Mouse (Mus musculus) lung, postnatal 14 days (tissue): Measurements from ENCODE around the gene Ryk.

Source experiments
- DNase-seq: peaks from one replicate; pipeline ENCODE4 v3.0.0; 2021

Gene Ryk

DNA sequence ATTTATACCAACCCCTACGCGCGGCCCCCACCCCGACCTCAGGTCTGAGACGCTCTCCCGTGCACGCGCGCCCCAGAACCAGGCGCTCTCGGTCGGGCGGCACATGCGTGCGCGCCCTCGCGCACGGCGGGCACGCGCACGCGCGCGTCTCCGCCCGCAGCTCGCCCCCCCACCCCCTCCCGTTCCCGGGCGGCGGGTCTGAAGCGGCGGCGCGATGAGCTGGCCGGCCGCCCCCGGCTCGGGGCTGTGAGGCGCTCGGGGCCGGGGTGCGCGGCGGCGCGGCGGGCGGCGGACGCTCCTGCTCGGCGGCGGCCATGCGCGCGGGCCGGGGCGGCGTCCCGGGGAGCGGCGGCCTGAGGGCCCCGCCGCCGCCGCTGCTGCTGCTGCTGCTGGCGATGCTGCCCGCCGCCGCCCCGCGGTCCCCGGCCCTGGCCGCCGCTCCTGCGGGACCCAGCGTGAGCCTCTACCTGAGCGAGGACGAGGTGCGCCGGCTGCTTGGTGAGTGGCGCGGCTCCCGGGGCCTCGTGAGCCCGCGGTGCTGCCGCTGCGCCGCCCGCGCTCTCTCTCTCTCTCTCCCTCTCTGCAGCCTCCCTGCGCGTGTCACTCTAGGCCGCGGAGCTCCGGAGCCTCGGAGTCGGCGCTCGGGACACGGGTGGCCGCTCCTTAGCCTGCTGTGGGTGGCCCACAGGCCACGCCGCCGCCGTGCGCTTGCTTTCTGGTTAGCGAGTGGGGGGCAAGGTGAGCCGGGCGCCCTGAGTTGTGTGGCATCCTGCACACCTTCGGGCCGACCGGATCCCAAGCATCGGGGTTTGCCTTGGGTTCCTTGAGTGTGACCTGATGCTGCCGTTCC is at the start of gene Ryk:
Gene Ryk (plus strand): TSS at position 176 of the 850 bp plus-strand sequence.
- peak; percentile 73 for DNase-seq

DNA sequence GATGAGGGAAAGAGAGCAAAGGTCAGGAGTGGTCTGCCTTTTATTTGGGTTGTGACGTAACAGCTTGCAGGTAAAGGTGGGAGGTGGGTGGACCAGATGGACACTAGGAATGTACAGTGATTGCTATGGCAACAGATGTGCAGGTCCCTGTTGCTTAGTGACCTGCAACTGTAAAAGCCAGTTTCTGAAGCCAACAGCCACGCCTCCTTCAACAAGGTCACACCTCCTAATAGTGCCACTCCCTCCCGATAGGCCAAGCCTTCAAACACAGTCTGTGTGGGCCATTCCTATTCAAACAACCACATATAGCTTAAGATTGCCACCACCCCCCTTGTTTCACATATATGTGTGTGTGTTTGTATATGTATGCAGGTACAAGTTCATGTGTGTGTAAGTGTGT is 45.2 kb upstream of the Ryk start:
- DNase-seq, result no peak

DNA sequence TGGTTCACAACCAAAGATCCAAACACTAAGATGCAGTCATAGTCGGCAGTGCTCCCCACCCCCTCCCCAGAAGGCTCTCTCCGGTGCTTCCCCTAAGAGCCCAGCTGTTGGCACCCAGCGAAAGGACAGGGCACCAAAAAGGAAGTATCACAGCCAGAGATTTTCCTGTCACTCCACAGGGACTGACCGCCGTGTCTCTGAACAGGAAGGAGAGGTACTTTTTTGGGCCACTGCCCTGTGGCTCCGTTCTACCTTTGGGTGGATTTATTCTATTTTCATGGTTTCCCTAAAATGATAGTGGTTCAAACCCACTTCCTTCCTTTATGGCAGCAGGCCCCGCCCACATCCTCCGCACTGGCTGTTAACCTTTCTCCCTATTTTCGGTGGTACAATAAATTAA is 42.9 kb upstream of the Ryk start:
- no peak for DNase-seq

DNA sequence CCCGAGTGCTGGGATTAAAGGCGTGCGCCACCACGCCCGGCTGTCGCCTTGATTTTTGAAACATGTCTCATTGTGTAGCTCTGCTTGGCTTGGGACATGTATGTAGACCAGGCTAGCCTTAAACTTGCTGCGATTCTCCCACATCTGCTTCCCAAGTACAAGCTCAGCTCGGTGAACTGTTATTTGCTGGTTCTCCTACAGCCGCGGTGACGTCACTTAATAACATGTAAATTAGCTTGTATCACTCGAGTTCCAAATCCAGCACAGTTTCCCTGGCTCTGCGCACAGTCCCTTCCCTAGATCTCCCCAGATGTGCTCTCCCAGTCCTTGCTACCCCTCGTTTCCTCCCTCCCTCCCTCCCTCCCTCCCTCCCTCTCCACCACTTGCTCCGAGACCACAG is 41.9 kb upstream of the Ryk start:
- no peak for DNase-seq

DNA sequence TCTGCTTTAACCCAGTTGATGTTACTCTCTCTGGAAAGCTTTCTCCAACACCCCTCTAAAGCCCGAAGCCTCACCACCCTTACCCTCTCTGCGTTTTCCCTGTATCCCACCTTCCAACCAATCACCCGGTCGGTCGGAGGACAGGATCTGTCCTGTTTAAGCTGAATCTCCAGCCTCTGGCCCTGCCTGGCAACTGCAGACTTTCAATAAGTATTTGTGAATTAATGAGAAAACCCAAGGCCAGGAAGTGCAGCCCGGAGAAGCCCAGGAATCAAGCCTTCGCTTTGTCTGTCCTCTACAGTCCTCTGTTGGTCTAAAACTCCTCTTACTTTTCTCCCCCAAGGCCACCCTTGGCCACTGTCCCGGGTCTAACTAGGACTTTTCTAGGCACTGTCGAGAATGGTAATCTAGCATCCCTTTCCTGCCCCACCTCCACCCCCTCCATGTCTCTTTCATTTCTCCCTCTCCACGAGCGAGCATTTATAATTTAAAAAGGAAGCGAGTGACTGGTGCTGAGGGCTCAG is 41.4 kb upstream of the Ryk start:
- DNase-seq, result no peak

DNA sequence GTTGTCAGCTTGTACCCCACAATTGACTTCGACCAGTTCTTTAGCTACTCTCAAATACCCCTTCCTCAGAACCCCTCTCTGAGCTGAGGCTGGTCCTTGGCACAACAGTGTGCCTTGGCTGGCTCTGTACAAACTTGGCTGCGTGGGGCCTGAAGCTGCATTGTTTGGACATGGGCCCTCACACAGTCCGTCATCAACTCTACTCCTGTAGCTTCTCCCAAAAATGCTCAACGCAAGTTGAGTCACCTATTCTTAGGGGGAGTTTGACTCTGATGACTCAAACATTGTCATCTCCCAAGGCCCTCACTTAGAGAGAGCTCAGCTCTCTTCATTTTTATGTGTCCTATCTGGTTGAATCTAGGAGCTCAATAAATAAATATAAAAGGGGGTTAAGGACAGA is 36.3 kb upstream of the Ryk start:
- no peak for DNase-seq

DNA sequence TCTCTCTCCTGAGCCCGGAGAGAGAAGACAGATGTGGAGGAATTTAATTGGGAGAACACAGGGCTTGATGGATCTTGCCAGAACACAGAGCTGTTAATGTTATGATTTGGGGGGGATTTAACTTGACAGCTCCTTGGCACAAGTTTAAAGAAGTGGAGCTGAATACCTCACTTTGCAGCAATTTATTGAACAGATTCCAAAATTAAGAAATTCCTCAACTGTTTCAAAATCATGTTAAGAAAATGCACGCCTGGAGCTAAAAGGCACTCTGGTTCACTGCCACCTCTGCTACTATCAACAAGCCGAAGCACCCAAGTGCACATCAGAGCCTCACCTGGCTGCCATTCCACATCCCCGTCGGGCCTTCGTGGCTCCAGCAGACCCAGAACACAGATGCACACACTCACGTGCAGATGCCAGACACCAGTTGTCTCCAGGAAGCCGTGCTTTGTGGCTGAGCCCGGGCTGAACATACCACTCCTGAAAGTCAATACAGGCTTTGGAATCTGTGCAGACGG is 28.6 kb upstream of the Ryk start:
- no peak for DNase-seq

DNA sequence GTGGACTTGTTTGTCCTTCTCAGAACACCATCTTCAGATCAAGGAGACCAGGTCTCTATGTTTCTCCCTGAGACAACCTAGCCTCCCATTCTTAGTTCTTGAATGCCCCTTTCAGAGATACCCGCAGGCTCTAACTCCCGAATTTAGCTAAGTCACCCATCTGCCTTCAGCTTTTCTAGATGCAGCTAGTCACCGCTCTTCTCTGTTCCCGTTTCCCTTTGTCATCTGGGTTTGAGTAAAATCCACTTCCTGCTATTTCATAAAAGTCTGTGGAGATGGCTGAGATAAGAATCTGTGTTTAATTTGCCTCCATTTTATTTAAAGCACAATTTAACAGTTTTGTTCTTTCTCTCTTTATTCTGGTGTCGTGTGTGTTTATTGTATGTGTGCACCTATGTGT is 23.5 kb upstream of the Ryk start:
- no peak for DNase-seq

DNA sequence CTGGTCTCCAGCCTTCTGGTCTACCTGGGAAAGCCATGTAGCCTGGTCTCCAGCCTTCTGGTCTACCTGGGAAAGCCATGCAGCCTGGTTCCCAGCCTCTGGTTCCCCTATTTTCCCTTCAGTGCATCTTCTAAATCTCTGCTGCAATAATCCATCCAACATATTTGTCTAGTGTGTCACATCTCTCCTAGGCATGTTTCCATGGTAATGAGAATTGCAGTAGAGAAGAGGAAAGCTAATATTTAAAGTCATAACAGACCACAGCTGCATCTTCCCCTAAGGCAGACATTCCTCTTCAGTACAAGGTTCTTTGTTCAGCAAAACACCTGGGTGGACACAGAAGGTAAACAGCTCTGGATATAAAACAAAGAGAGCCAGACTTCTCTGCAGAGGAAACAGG is 16.5 kb upstream of the Ryk start:
- DNase-seq, result no peak

DNA sequence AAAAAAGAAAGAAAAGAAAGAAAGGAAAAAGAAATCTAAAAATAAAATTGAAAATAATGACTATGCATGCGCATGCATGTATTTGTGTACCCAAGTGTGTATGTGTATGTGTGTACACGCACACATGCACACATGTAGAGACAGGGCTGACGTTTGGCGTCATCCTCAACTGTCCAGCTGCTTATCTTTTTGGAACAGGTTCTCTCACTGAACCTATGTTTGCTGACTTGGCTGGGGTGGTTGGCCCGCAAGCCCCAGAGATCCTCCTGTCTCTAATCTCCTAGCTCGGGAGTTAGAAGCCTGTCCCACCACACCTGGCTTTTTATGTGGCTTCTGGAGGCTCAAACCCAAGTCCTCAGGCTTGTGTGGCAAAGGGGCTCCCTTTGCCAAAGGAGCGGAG is 6.1 kb upstream of the Ryk start:
- DNase-seq, result no peak

DNA sequence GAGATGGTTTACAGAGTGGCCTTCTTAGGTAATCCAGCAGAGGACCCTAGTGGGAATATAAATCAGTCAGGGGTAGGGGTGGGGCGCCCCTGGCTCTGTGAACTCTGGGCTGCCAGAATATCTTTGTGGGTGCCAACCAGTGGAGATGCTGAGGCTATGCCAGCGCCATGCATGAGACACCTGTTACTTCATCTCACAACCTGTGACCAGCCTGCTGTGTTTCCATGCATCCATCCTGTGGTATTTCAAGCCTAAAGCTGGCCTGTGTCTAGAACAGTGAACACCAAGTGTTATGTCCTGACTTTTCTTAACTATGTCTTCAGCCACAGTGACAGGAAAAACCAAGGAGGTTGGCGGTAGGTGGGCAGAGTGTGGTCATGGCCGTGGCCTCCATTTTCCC is 3.2 kb upstream of the Ryk start:
- no peak for DNase-seq

DNA sequence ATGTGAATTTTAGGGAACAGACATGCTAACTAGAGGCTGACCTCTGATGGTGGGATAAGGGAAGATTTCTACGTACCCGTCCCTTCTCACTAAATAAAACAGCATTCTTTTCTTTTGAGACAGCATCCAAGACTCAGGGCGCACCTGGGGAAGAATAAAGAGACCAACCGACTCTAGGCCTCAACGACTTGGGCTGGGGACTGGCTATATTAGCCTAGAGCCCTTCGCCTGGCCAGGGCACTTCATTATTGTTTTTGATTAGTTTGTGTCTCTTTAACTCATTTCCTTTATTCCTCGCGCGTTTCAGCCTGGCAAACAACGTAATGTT is 339 bp upstream of the Ryk start:
- no peak for DNase-seq

DNA sequence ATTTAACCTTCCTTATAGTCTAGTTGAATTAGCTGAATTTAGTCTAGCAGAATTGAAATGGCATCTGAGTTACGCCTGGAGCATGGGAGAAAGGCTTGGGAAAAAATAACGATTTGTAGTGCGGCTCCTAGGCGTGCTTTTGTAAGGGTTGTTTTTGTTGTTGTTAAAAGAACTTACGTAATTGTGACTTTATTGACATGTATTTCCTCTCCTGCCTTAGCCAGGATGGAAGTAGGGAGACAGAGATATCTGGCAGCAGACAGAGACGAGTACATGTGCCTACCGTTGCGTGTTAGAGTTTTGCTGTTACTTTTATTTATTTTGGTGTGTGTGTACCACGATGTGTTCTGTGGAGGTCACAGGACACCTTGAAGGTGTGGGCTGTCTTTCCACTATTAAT is 1.6 kb downstream of the Ryk start:
- no peak for DNase-seq

DNA sequence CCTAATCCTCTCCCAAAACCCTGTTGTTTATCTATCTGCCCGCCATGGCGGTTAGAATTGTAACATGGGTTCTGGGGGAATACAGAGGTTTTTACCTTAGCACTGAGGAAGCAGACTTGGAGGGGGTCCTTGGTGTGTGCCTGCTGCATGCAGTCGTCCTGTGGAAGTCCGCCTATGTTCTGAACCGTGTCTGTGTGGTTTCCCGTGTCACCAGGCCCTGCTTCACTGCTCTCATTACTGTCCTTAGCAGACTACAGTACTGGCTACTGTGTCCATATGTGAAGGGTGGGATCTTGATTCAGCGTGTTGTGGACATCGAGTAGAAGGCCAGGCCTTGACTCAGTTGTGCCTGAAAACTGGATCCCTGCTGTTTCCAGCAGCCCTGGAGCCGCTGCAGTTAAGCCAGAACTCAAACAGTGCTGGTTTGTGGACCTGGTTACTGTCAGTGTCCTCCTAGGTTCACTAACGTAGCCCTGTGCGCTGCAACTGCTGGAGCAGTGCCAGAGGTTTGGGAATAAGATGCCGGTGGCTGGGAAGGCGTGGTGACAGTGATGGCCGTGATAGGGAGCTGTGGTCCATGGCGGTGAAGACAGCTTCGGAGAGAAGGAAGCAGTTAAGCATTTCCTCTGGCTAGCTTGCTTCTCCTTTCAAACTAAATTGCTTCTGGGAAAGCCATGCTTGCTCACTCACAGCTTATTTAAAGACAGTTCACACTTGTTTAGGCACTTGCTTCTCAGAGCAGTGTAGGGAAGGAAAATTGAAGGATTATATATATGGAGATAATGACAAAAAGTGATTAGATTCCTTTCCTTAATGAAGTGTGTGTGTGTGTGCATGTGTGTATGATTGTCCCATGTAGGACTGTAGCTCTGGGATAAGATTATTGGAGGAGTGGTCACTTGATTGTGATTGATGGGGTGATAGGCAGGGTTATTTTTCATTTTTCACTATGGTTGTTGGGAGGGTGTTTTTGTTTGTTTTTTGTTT is 6.4 kb downstream of the Ryk start:
- peak; percentile 62 for DNase-seq

DNA sequence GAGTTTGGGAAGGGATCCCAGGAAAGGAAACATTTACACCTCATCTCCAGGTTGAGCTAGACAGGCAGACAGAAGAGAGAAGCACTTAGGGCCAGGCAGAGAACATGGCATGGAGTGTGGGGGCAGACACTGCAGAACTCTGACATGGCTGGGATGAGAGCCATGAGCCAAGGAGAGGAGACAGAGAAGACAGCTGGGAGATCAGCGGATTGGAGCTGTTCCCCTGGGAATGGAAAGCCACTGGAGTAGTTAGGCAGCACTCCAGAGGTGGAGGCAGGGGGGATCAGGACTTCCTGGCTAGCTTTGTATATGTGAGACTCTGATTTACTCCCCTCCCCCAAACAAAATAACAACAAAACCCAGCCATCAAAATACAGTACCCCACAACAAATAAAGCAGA is 7.1 kb downstream of the Ryk start:
- DNase-seq, result peak; percentile 49

DNA sequence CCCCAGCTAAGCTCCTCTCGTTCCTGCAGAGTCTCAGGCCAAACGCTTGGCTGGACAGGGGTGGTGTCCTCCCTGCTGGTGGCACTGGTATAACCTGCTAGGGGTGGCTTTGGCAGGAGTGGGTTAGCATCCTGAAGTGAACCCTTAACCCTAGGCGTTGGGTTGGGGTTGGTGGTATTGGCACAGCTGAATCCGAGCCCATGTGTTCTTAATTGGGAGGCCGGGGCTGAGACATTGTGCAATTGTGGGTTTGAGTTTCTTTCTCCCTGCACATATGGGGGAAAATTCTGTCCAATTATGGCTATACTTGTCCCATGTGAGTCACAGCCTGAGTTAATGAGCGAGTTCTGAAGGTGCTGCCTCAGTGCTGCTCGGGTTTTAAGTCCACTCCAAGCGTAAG is 7.8 kb downstream of the Ryk start:
- DNase-seq, result no peak

DNA sequence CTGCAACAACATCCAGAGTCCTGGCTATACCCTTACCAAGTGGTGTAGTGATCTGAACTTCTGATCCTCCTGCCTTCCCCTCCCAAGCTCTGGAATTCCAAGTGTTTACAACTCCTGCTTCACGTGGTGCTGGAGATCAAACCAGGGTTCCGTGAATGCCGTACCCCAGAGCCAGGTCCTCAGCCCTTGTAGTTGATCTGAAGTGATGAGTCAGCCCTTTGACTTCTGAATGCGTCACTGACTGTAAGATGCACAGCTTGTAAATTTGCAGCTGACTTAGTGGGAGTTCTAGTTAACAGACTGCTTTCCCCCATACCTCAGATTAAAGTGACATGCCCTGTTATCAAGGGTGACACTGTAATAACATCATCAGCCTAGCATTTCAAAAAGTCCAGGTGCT is 8.9 kb downstream of the Ryk start:
- DNase-seq, result peak; percentile 12

DNA sequence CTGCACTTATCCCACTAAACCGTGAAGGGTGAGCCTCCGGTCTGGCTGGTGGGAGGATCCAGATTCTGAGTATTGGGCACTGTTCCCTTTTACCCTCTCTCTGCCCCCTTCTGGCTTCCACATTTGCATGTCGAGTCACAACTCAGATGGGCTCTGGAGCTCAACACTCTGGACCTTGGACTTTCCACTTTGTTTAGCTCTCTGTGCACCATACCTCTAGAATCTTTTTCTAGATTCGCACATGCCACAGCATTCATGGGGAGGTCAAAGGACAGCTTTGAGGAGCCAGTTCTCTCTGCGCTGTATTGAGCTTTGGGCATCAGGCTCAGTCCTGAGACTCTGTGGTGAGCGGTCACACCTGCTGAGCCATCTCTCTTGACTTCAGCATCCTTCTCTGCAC is 11.1 kb downstream of the Ryk start:
- no peak for DNase-seq

DNA sequence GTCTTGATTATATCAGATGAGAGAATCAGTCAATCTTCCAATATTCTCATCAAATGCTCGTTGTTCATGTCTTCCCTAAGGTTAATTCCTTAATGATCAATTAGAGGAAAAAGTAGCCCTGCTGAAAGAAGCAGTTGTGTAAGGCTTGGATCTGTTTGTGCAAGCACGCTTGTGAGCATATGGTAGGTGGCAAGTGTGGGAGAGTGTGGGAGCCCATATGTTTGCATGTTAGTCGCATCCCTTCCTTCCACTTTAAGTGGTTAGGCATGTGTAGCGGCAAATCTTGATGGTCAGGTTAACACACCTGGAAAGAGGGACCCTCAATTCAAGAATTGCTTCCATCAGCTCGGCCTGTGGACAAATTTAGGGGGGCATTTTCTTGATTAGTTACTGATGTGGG is 11.6 kb downstream of the Ryk start:
- DNase-seq, result no peak

DNA sequence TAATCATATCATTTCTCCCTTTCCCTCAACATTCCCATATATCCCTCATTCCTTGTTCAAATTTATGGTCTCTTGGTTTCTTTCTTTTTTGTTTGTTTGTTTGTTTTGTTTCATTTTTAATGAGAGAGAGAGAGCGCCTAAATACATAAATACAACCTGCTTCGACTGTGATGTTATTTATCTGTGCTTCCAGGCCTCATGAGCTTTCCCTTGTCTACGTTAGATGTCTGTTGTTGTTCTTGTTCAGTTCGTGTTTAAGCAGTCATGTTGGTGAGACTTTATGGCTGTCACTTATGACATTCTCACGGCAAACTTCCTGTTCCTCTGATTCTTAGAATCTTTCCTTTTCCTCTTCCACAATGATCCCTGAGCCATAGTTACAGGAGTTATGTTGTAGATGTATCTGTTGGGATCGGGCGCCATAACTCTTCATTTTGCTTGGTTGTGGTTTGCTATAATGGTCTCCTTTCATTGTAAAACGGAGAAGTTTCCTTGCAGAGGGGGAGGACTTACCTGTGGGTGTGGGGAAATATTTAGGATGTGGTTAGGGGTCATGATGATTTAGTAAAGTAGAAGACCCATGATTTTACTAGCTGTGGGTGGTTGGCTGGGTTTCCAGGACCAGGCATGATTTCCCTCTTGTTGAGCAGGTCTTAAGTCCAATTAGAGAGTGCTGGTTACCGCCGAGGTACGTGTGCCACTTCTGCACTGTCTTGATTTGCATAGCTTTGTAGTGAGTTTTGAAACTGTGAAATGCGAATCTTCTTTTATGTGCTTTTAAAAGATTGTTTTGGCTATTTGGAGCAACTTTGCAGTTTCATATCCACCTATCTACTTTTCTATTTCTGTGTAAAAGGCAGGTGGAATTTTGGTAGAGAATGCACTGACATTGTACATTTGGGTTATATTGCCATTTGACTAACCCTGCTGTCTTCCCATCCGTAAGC is 17.6 kb downstream of the Ryk start:
- DNase-seq, result no peak

DNA sequence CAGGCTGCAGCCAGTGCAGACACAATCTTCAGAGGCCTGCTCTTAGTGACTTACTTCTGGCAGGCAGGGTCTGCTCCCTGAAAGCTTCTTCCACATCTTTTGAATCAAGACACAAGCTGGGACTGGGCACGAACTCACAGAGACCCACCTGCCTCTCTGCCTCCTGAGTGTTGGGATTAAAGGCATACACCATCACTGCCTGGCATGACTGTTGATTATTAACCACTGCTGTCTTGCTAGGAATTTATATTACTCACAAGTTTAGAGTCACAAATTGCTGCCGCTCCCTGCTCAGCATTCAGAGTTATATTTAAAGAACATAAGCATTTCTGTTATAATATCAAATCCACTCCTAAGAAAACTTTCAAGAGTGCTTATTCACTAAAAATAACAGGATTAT is 23.1 kb downstream of the Ryk start:
- no peak for DNase-seq

DNA sequence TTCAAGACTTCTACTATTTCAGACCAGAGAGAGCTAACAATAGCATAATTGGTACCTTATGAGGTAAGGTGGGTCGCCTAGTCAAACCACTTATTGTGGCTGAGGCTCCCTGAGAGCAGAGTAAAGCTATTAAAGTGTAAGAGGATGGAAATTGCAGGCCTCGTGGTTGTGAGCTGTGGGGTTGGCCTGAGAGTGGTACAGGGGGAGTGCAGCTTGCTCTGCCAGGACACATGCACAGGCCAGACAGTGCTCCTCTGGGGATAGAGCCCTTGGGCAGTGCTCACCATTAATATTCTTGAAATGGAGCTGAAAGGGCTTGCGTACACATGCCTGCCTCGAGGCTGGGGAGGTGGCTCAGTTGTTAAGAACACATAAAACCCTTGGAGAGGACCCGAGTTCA is 23.6 kb downstream of the Ryk start:
- DNase-seq, result no peak

DNA sequence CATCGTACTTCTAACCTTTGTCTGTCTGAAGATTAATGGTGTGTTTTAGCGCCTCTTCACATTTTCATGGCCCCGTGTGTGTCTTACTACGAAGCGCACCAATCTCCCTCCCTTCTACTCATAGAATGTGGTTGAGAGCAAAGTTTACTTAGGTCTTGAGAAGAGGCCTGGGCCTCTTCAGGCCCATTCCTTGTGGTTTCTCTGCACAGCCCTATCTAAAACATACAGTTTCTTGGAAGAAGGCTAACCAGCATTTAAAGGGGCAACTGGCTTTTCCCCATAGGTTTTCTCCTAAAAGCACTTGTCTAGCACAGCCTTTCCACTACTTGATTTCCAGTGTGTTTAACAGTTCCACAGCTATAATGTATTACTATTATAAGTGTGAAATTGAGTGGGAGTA is 24.7 kb downstream of the Ryk start:
- DNase-seq, result no peak
